Mouse (Mus musculus) cerebellum, adult 2 months (tissue): ENCODE measurements around the gene Mkrn2os. TPM values are rescaled to one million over a fixed set of nuclear protein-coding genes. Genes with fewer than 3 reads are reported as not detected.

ENCODE experiments used
- DNase-seq, 2 experiments: peaks; one replicate each; pipeline ENCODE4 v3.0.0; 2021
- H3K27ac ChIP-seq: fragments of 200-500 bp; 2 replicates; pipeline ENCODE4 v1.5.1; 2012; ENCODE audit warnings: low read length, control low read depth, inconsistent platforms; ENCODE audit not compliant: insufficient read depth
- H3K27me3 ChIP-seq: fragments of 200-500 bp; 2 replicates; pipeline ENCODE4 v1.6.1; 2012; ENCODE audit warnings: inconsistent platforms, mild to moderate bottlenecking, low read length, moderate library complexity; ENCODE audit not compliant: control insufficient read depth, insufficient read depth
- H3K4me1 ChIP-seq: fragments of 200-500 bp; 2 replicates; pipeline ENCODE4 v1.6.1; 2011; ENCODE audit warnings: low read length; ENCODE audit not compliant: control insufficient read depth, insufficient read depth
- H3K4me3 ChIP-seq: fragments of 200-500 bp; replicated peaks from 2 replicates; pipeline ENCODE3; 2011; ENCODE audit warnings: mild to moderate bottlenecking, low read depth, low read length, control low read depth; ENCODE audit not compliant: insufficient read depth
- CTCF ChIP-seq: fragments of 200-500 bp; IDR thresholded peaks from 2 replicates; pipeline ENCODE4 v1.5.1; 2011; ENCODE audit warnings: low read depth, mild to moderate bottlenecking, control low read depth, low read length, moderate library complexity, borderline replicate concordance; ENCODE audit not compliant: insufficient read depth
- POLR2A ChIP-seq: fragments of 200-500 bp; IDR thresholded peaks from 2 replicates; pipeline ENCODE4 v1.6.1; 2011; ENCODE audit warnings: low read length, control low read depth, borderline replicate concordance; ENCODE audit not compliant: insufficient read depth
- WGBS: fragments of 180-500 bp; shearing (Covaris S2); methylation state at CpG from one replicate; pipeline ENCODE4 v1.1.7; 2018; 5-methylcytosine and 5-hydroxymethylcytosine counted together
- polyA plus RNA-seq: library from polyadenylated mRNA; depleted of rRNA; stranded (reverse); fragments of >200 nt; gene quantifications from 2 replicates; pipeline ENCODE4 v1.2.3, GENCODE M21; 2012

Mkrn2os gene
- polyA plus RNA-seq, 1 experiment = 0.15 TPM

DNA sequence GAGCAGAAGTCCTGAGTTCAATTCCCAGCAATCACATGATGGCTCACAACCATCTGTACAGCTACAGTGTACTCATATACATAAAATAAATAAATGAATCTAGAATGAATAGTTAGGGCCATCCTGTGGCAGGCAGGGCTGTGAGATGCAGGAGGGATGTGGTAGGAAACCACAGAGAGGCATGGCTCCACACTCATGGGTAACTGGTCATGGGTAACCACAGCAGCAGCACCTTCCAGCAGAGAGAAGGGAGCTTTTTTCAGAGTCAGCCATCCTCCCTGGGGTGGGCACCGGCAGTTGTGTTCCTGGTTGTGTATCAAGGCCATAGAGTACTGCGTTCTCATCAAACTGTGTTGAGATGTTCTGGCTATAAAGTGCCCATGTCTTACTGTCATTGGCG is 2.1 kb upstream of the Mkrn2os start:
- H3K4me3 ChIP-seq = no peak overlapping the region
- no peaks in the 10 kb centered on the region for H3K4me1 ChIP-seq
- no peaks in the 10 kb centered on the region for H3K27me3 ChIP-seq
- no peak for DNase-seq
- H3K27ac ChIP-seq = no peak overlapping the region
- WGBS = 63% methylated on average over 3 of the region's 3 CpGs
- TF ChIP-seq CTCF (no peak), POLR2A (no peak)

GRCm38 (mm10) chr6:115593252-115593651 is 876 bp upstream of the Mkrn2os start:
- DNase-seq = no peak
- H3K27me3 ChIP-seq = no peaks in the 10 kb centered on the region
- 72% methylated on average over 4 of the region's 4 CpGs for WGBS
- no peaks in the 10 kb centered on the region for H3K4me1 ChIP-seq
- no peak overlapping the region for H3K27ac ChIP-seq
- TF ChIP-seq POLR2A (no peak), CTCF (no peak)
- H3K4me3 ChIP-seq = no peak overlapping the region

GRCm38 (mm10) chr6:115591692-115592359 is 550 bp downstream of the Mkrn2os start:
- H3K27me3 ChIP-seq = no peaks in the 10 kb centered on the region
- no peak overlapping the region for H3K27ac ChIP-seq
- no peaks in the 10 kb centered on the region for H3K4me1 ChIP-seq
- TF ChIP-seq POLR2A (no peak), CTCF (no peak)
- no peak for DNase-seq
- no peak overlapping the region for H3K4me3 ChIP-seq
- WGBS = 85% methylated on average over 19 of the region's 19 CpGs

DNA sequence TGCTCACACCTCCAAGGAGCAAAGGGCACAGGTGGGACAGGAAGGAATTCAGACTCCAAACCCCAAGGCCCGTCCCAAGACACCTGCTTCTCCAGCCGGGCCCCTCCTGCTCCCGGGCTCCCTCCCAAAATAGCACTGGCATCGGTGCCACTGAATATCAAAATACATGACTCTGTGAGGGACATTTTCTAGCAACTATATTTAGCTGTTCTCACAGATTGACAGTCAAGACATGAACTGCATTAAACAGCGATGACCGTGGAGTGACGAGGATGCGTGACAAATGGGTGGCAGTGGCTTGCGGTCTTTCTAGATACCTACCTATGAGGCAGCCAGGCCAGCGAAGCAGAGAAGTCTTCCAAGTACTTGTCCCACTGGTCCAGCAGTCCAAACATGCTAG is 6.1 kb downstream of the Mkrn2os start:
- no peak overlapping the region for H3K4me3 ChIP-seq
- no peak overlapping the region for H3K27ac ChIP-seq
- no peak for TF ChIP-seq POLR2A
- no peak for TF ChIP-seq CTCF
- no peaks in the 10 kb centered on the region for H3K4me1 ChIP-seq
- no peaks in the 10 kb centered on the region for H3K27me3 ChIP-seq
- WGBS = 42% methylated on average over 10 of the region's 10 CpGs
- no peak for DNase-seq

DNA sequence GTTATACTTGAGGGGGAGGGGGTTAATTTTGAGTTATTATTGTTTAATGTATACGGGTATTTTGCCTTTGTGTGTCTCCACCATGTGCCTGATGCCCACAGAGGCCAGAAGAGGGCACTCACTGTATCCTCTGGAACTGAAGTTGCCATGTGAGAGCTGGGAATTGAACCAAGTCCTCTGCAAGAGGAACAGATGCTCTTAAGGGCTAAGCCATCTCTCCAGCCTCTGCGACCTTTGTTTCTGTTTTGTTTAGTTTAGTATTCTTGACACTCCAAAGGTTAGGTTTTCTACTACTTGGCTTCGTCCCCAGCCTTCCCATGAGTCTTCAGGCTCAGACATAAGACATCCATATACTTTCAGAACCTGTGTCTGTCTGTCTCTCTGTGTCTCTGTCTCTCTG is 8.2 kb downstream of the Mkrn2os start:
- no peak for DNase-seq
- TF ChIP-seq CTCF (0 out of 2 replicates have a peak, but pooled peaks have one; percentile 2), POLR2A (no peak)
- H3K4me1 ChIP-seq = no peaks in the 10 kb centered on the region
- no peak overlapping the region for H3K4me3 ChIP-seq
- no peak overlapping the region for H3K27ac ChIP-seq
- WGBS = 66% methylated on average over 3 of the region's 3 CpGs
- H3K27me3 ChIP-seq = no peaks in the 10 kb centered on the region

- Histone ChIP-seq H3K4me1 (no peaks in the 10 kb centered on the region), H3K27me3 (no peaks in the 10 kb centered on the region), H3K27ac (no peak overlapping the region), H3K4me3 (no peak overlapping the region)
- TF ChIP-seq POLR2A (no peak), CTCF (no peak)
- no peak for DNase-seq
- 82% methylated on average over 6 of the region's 6 CpGs for WGBS
These were observed 8.8 kb downstream of the Mkrn2os start for GRCm38 (mm10) chr6:115583430-115584125.

GRCm38 (mm10) chr6:115582328-115583115 is 9.9 kb downstream of the Mkrn2os start:
- H3K27ac ChIP-seq = no peak overlapping the region
- no peaks in the 10 kb centered on the region for H3K4me1 ChIP-seq
- WGBS = 81% methylated on average over 10 of the region's 10 CpGs
- H3K4me3 ChIP-seq = no peak overlapping the region
- no peaks in the 10 kb centered on the region for H3K27me3 ChIP-seq
- TF ChIP-seq CTCF = no peak
- no peak for DNase-seq

DNA sequence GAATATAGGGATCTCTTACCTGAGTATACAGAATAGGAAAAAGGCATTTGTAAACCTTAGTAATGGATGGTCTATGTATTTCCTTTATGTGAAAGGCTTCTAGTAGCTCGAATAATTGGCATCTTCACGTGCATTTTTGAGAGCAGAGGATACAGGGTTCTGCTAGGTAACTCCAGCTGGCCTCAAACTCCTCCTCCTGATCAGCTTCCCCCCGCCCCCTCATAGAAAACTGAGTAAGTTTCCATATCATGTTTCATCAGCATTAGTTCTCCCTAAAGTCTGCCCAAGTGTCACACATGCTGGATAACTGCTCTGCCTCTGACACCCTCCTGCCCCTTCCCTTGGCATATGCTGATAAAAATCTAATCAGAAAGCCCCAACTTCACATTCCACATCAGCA is 11.6 kb downstream of the Mkrn2os start:
- Histone ChIP-seq H3K27ac (no peak overlapping the region), H3K27me3 (no peaks in the 10 kb centered on the region), H3K4me3 (no peak overlapping the region), H3K4me1 (no peaks in the 10 kb centered on the region)
- TF ChIP-seq POLR2A = no peak
- no peak for TF ChIP-seq CTCF
- DNase-seq = no peak
- 85% methylated on average over 3 of the region's 3 CpGs for WGBS
